Mouse (Mus musculus) liver, embryonic 16.5 days (tissue): ENCODE data around the gene Six2. TPM values are rescaled to one million over a fixed set of nuclear protein-coding genes. Genes with fewer than 3 reads are reported as not detected.

Source experiments
- ATAC-seq: fragments of 200-750 bp; cut with Nextera tagmentation; 2 replicates; pipeline ENCODE4 v1.8.0; 2017; ENCODE audit warnings: low read depth, mild to moderate bottlenecking, moderate number of reproducible peaks, moderate library complexity
- H3K27ac ChIP-seq: fragments of 300-500 bp; sonication (generic); 2 replicates; pipeline ENCODE4 v1.5.1; 2014; ENCODE audit warnings: mild to moderate bottlenecking, low read length
- H3K27me3 ChIP-seq: fragments of 300-500 bp; sonication (generic); 2 replicates; pipeline ENCODE4 v1.6.1; 2014; ENCODE audit warnings: low read depth, low read length, mixed read lengths; ENCODE audit not compliant: control insufficient read depth, insufficient read depth
- H3K36me3 ChIP-seq: fragments of 300-500 bp; sonication (generic); 2 replicates; pipeline ENCODE4 v1.6.1; 2014; ENCODE audit warnings: mild to moderate bottlenecking; ENCODE audit not compliant: control insufficient read depth, insufficient read depth
- H3K4me1 ChIP-seq: fragments of 300-500 bp; sonication (generic); 2 replicates; pipeline ENCODE4 v1.6.1; 2014; ENCODE audit warnings: low read depth, low read length, mixed read lengths; ENCODE audit not compliant: control insufficient read depth
- H3K4me2 ChIP-seq: fragments of 300-500 bp; sonication (generic); 2 replicates; pipeline ENCODE4 v1.6.1; 2014; ENCODE audit warnings: low read depth, low read length, mixed read lengths
- H3K4me3 ChIP-seq: fragments of 300-500 bp; sonication (generic); 2 replicates; pipeline ENCODE4 v1.5.1; 2014; ENCODE audit warnings: low read depth, mild to moderate bottlenecking, low read length
- H3K9ac ChIP-seq: fragments of 300-500 bp; sonication (generic); 2 replicates; pipeline ENCODE4 v1.6.1; 2014; ENCODE audit warnings: low read depth, low read length
- H3K9me3 ChIP-seq: fragments of 300-500 bp; sonication (generic); replicated peaks from 2 replicates; pipeline ENCODE4 v1.6.1; 2016; ENCODE audit warnings: low read length; ENCODE audit not compliant: control insufficient read depth
- WGBS: fragments of 180-500 bp; shearing (Covaris S2); extraction: QIAGEN DNeasy Blood & Tissue Kit; methylation state at CpG from one replicate; pipeline ENCODE4 v1.1.7; 2014; ENCODE audit not compliant: insufficient replicate concordance; 5-methylcytosine and 5-hydroxymethylcytosine counted together
- polyA plus RNA-seq: library from polyadenylated mRNA; unstranded; fragments of >200 nt; fragmentation: Nextera tagmentation; extraction: Ambion mirVana; gene quantifications from 2 replicates; pipeline ENCODE4 v1.2.1, GENCODE M21; 2015

Six2 gene
- polyA plus RNA-seq, 1 experiment from 2014 or later = not detected

- H3K9ac ChIP-seq = no peak overlapping the region
- no peaks in the 10 kb centered on the region for H3K4me1 ChIP-seq
- no peak overlapping the region for H3K27ac ChIP-seq
- no peaks in the 10 kb centered on the region for H3K36me3 ChIP-seq
- ATAC-seq = no peak
- no peak overlapping the region for H3K4me2 ChIP-seq
- H3K9me3 ChIP-seq = no peaks in the 10 kb centered on the region
- peaks cover 85% of the 10 kb centered on the region for H3K27me3 ChIP-seq
- H3K4me3 ChIP-seq = no peak overlapping the region
- WGBS = 2% methylated on average over 19 of the region's 19 CpGs
Measured at GRCm38 (mm10) chr17:85680851-85681550, 7.1 kb downstream of the Six2 start.

- H3K4me2 ChIP-seq = no peak overlapping the region
Measured at GRCm38 (mm10) chr17:85680116-85680850, 7.8 kb downstream of the Six2 start.

GRCm38 (mm10) chr17:85679651-85680050 lies 8.4 kb downstream of the Six2 start:
- H3K27me3 ChIP-seq = peaks cover 72% of the 10 kb centered on the region
- no peak overlapping the region for H3K27ac ChIP-seq
- H3K4me3 ChIP-seq = no peak overlapping the region
- H3K9me3 ChIP-seq = no peaks in the 10 kb centered on the region
- no peaks in the 10 kb centered on the region for H3K36me3 ChIP-seq
- 4% methylated on average over 15 of the region's 15 CpGs for WGBS
- H3K4me1 ChIP-seq = no peaks in the 10 kb centered on the region
- no peak for ATAC-seq
- no peak overlapping the region for H3K4me2 ChIP-seq
- no peak overlapping the region for H3K9ac ChIP-seq

More at GRCm38 (mm10) chr17:85680116-85680850, 7.8 kb downstream of the Six2 start:
- H3K27ac ChIP-seq = no peak overlapping the region
- H3K36me3 ChIP-seq = no peaks in the 10 kb centered on the region
- 4% methylated on average over 21 of the region's 21 CpGs for WGBS
- no peak for ATAC-seq
- no peak overlapping the region for H3K4me3 ChIP-seq
- no peak overlapping the region for H3K9ac ChIP-seq
- no peaks in the 10 kb centered on the region for H3K9me3 ChIP-seq
- no peaks in the 10 kb centered on the region for H3K4me1 ChIP-seq
- peaks cover 78% of the 10 kb centered on the region for H3K27me3 ChIP-seq

GRCm38 (mm10) chr17:85664618-85665320 lies 23.3 kb downstream of the Six2 start:
- Histone ChIP-seq H3K4me1 (no peaks in the 10 kb centered on the region), H3K27ac (no peak overlapping the region), H3K4me3 (no peak overlapping the region), H3K9ac (no peak overlapping the region), H3K4me2 (no peak overlapping the region), H3K27me3 (peaks cover 7% of the 10 kb centered on the region), H3K36me3 (no peaks in the 10 kb centered on the region), H3K9me3 (no peaks in the 10 kb centered on the region)
- WGBS = 3% methylated on average over 20 of the region's 20 CpGs
- no peak for ATAC-seq

GRCm38 (mm10) chr17:85664202-85664601 lies 23.9 kb downstream of the Six2 start:
- WGBS = 16% methylated on average over 2 of the region's 2 CpGs
- H3K4me1 ChIP-seq = no peaks in the 10 kb centered on the region
- no peaks in the 10 kb centered on the region for H3K9me3 ChIP-seq
- no peak for ATAC-seq
- H3K27me3 ChIP-seq = peaks cover 7% of the 10 kb centered on the region
- no peak overlapping the region for H3K27ac ChIP-seq
- H3K36me3 ChIP-seq = no peaks in the 10 kb centered on the region
- no peak overlapping the region for H3K4me3 ChIP-seq
- no peak overlapping the region for H3K9ac ChIP-seq
- H3K4me2 ChIP-seq = no peak overlapping the region

- no peak overlapping the region for H3K27ac ChIP-seq
- no peaks in the 10 kb centered on the region for H3K9me3 ChIP-seq
- no peak overlapping the region for H3K4me2 ChIP-seq
- no peaks in the 10 kb centered on the region for H3K4me1 ChIP-seq
- H3K9ac ChIP-seq = no peak overlapping the region
- H3K4me3 ChIP-seq = no peak overlapping the region
- peaks cover 7% of the 10 kb centered on the region for H3K27me3 ChIP-seq
- no peak for ATAC-seq
- H3K36me3 ChIP-seq = no peaks in the 10 kb centered on the region
- 51% methylated on average over 5 of the region's 5 CpGs for WGBS
Measured at GRCm38 (mm10) chr17:85661521-85661920, 26.6 kb downstream of the Six2 start.

- peaks cover 7% of the 10 kb centered on the region for H3K27me3 ChIP-seq
- no peak for ATAC-seq
- no peak overlapping the region for H3K27ac ChIP-seq
- H3K4me1 ChIP-seq = no peaks in the 10 kb centered on the region
- H3K4me3 ChIP-seq = no peak overlapping the region
- H3K9me3 ChIP-seq = no peaks in the 10 kb centered on the region
- 44% methylated on average over 1 of the region's 1 CpGs for WGBS
- H3K9ac ChIP-seq = no peak overlapping the region
- no peak overlapping the region for H3K4me2 ChIP-seq
- H3K36me3 ChIP-seq = no peaks in the 10 kb centered on the region
Measured at GRCm38 (mm10) chr17:85660016-85660415, 28.1 kb downstream of the Six2 start.

- Histone ChIP-seq H3K9me3 (no peaks in the 10 kb centered on the region), H3K27ac (no peak overlapping the region), H3K27me3 (peaks cover 33% of the 10 kb centered on the region), H3K4me3 (no peak overlapping the region), H3K36me3 (no peaks in the 10 kb centered on the region), H3K4me2 (no peak overlapping the region), H3K9ac (no peak overlapping the region), H3K4me1 (no peaks in the 10 kb centered on the region)
- 3% methylated on average over 36 of the region's 36 CpGs for WGBS
- no peak for ATAC-seq
Measured at GRCm38 (mm10) chr17:85645718-85646665, 42.1 kb downstream of the Six2 start.
